ENCODE assay signal across 8 mouse cellular contexts in the genomic region with DNA sequence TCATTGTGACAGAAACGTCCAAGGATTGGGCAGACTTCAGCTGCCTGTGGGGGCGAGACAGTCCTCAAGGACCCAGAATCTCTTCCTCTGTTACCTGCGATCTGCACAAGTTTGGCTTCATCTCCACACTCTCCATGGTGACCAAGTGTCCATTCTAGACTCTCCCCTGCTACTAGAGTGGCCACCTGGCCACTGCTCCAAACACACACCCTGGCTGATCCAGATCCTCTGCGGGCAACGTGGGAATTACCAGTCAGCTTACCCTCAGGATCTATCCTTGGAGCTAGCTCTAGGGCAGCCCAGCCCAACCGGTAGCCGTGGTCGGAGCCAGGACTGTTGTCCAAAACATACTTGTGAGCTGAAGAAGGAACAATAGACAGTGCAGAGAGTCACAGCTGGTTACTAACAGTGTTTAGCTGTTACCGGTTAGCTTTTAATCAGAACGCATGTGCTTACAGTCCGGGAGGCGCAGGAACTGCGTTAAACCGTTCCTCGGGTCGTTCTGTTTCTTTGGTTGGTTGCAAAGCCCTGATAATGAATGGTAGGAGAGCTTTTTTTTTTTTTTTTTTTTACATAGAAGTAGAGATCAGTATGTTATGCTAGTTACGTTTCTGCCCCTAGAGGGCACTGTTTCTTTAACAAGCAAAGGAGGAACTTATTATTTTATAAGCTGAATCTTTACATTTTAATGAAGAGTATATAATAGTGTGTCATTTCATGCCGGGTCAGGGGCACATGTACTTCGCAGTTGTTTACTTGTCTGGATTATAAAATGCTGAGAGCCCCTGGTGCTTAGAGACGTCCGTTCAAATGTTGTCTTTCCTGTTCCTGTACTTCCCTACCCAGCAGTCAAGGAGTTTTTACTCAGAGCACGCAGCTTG. TPM values are rescaled to one million over a fixed set of nuclear protein-coding genes. Genes with fewer than 3 reads are reported as not detected.
DNase-seq lines count a peak whose midpoint lies in the region; ATAC-seq and TF ChIP-seq lines count a peak whose summit lies in the region.

No protein-coding gene starts in this region.

- 0 out of 2 replicates have a peak overlapping the region, but pooled peaks have one; percentile 14 for H3K9ac ChIP-seq in forebrain, embryonic 15.5 days (replicated peaks)
- no peak overlapping the region for H3K9ac ChIP-seq in kidney, embryonic 14.5 days (ENCODE audit: low read depth, low read length)

- no peaks in the 10 kb centered on the region for H3K9me3 ChIP-seq in forebrain, embryonic 15.5 days
- no peaks in the 10 kb centered on the region for H3K9me3 ChIP-seq in kidney, embryonic 14.5 days (ENCODE audit: control insufficient read depth, low read length)

- no peak for TF ChIP-seq POLR2A in lung, adult 2 months (IDR thresholded peaks at IDR 0.05; ENCODE audit: borderline replicate concordance, extremely low read depth, low read depth, low read length)

- H3K4me3 ChIP-seq in forebrain, embryonic 15.5 days = no peak overlapping the region
- no peak overlapping the region for H3K4me3 ChIP-seq in kidney, embryonic 14.5 days (ENCODE audit: low read length)
- H3K4me3 ChIP-seq in lung, adult 2 months (replicated peaks; ENCODE audit: extremely low read depth, low read depth, low read length) = no peak overlapping the region

- 0 out of 2 replicates have a peak, but pooled peaks cover 4% of the 10 kb centered on the region for H3K4me1 ChIP-seq in forebrain, embryonic 15.5 days
- 0 out of 2 replicates have a peak, but pooled peaks cover 3% of the 10 kb centered on the region for H3K4me1 ChIP-seq in kidney, embryonic 14.5 days (ENCODE audit: control insufficient read depth, insufficient read depth, low read length)
- H3K4me1 ChIP-seq in lung, adult 2 months (ENCODE audit: control insufficient read depth, insufficient read depth, low read length) = peaks cover 3% of the 10 kb centered on the region; the same call in 1 of the 2 replicates

- ATAC-seq in forebrain, embryonic 15.5 days (replicated peaks) = peak; percentile 41; the same call in 1 of the 2 replicates
- no peak for ATAC-seq in kidney, embryonic 14.5 days (ENCODE audit: low FRiP score, low TSS enrichment)

- peaks cover 2% of the 10 kb centered on the region; the same call in 1 of the 2 replicates for H3K36me3 ChIP-seq in forebrain, embryonic 15.5 days
- H3K36me3 ChIP-seq in kidney, embryonic 14.5 days (ENCODE audit: control insufficient read depth, insufficient read depth, low read length) = no peaks in the 10 kb centered on the region

- DNase-seq in thymus, postnatal 0 days (ENCODE audit: low spot score) = peak; percentile 45
- no peak for DNase-seq in thymus, postnatal 36 days
- DNase-seq in c-Kit-positive CD71-negative TER-119-negative erythroid progenitor cells, embryonic 14.5 days (ENCODE audit: low read depth) = peak; percentile 81
- peak; percentile 29 for DNase-seq in lung, adult 2 months
- peak; percentile 51 for DNase-seq in retina, postnatal 7 days (ENCODE audit: low read depth, low spot score)
- DNase-seq in natural killer cell, adult 2 months (ENCODE audit: low spot score in 2 of 2) = no peak

- no peak overlapping the region for H3K27ac ChIP-seq in forebrain, embryonic 15.5 days (replicated peaks)
- H3K27ac ChIP-seq in kidney, embryonic 14.5 days (ENCODE audit: low read depth, low read length) = no peak overlapping the region

- no peaks in the 10 kb centered on the region for H3K27me3 ChIP-seq in forebrain, embryonic 15.5 days
- H3K27me3 ChIP-seq in kidney, embryonic 14.5 days (ENCODE audit: control insufficient read depth, insufficient read depth, low read length) = no peaks in the 10 kb centered on the region

- TF ChIP-seq CTCF in lung, adult 2 months (IDR thresholded peaks at IDR 0.05; ENCODE audit: insufficient read depth, low read length) = 0 out of 2 replicates have a peak, but pooled peaks have one; percentile 8

- WGBS in forebrain, embryonic 15.5 days = 32% methylated on average over 22 of the region's 22 CpGs
- 48% methylated on average over 22 of the region's 22 CpGs for WGBS in kidney, embryonic 14.5 days
- 31% methylated on average over 22 of the region's 22 CpGs for WGBS in lung, adult 2 months

- peak overlapping the region; percentile 33 for H3K4me2 ChIP-seq in forebrain, embryonic 15.5 days (replicated peaks)
- H3K4me2 ChIP-seq in kidney, embryonic 14.5 days (replicated peaks; ENCODE audit: low read depth, low read length) = 0 out of 2 replicates have a peak overlapping the region, but pooled peaks have one; percentile 15

RNA-seq across cellular contexts. Expression of gene Exoc6, which starts 52.0 kb away (rescaled TPM):
- polyA plus RNA-seq in thymus, postnatal 0 days (2015; fragmentation: Nextera tagmentation; extraction: Ambion mirVana) = 16.5 and 16.8 TPM in 2 replicates
- 22.0 and 22.1 TPM in 2 replicates for polyA plus RNA-seq in forebrain, embryonic 15.5 days (2015; fragmentation: Nextera tagmentation; extraction: Ambion mirVana)
- 14.2 and 26.8 TPM in 2 replicates for polyA plus RNA-seq in kidney, embryonic 14.5 days (2014; fragmentation: Nextera tagmentation; extraction: Ambion mirVana)
- 6.8 and 10.1 TPM in 2 replicates for polyA plus RNA-seq in lung, adult 2 months (2012; rRNA removed)

Comparison
In these comparisons a context has a peak if more than half of its experiments do, and no peak if none do; other contexts are left out.
1. DNase-seq: peak in thymus, postnatal 0 days (single experiment), c-Kit-positive CD71-negative TER-119-negative erythroid progenitor cells, embryonic 14.5 days (single experiment), lung, adult 2 months (single experiment) and retina, postnatal 7 days (single experiment); none in thymus, postnatal 36 days (0 of 2) and natural killer cell, adult 2 months (0 of 2).